27 mouse cellular contexts compared by ENCODE assay signal in the genomic region with DNA sequence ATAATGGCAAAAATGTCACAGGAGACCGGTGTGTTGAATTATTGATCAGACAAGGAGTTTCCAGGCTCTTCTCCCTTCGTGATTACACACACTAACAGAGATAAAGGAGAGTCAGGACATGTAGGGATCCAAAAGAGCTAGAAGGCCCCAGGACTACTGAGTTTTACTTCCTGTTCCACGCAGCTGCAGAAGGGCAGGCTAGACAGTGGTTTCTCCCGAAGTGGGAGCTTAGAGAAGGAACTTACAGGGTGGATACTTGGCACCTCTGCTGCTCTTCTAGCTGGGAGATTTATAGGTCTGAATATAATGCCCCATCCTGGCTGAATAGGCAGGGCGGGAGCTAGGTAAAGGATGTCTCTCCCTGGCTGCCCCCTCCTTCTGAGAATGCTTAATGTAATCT. TPM values are rescaled to one million over a fixed set of nuclear protein-coding genes. Genes with fewer than 3 reads are reported as not detected.
DNase-seq lines count a peak whose midpoint lies in the region; ATAC-seq and TF ChIP-seq lines count a peak whose summit lies in the region.
"Had no signal": no experiment of that assay in that cellular context is flagged by ENCODE, and none has a peak within 500 bp of the region (broad histone marks: within the 10 kb centered on the region; RNA-seq: fewer than 3 reads in every experiment).

No protein-coding gene starts in this region.

- no peak for TF ChIP-seq POLR2A in liver, adult 2 months (IDR thresholded peaks at IDR 0.05; ENCODE audit: extremely low read depth, insufficient read depth, low read length)
- TF ChIP-seq POLR2A in bone marrow macrophage, adult 2 months (IDR thresholded peaks at IDR 0.05; ENCODE audit: borderline replicate concordance, low read depth, low read length), result no peak

- no peaks in the 10 kb centered on the region for H3K79me2 ChIP-seq in liver, adult 2 months (ENCODE audit: control insufficient read depth, insufficient read depth, low read length)

- peak; percentile 17 to 41; a peak in 2 of 4 replicates for ATAC-seq in hematopoietic stem cell, adult 5-6 weeks (replicated peaks in 1 of 2; ENCODE audit: insufficient read depth in 1 of 2, low FRiP score in 2 of 2, low TSS enrichment in 1 of 2, low read depth in 1 of 2, poor library complexity in 2 of 2, severe bottlenecking in 2 of 2)
- ATAC-seq: forebrain, embryonic 15.5 days; midbrain, embryonic 13.5 days; Patski had no signal

- H3K9ac ChIP-seq in liver, adult 2 months (ENCODE audit: low read depth, low read length), result no peak overlapping the region
- H3K9ac ChIP-seq: forebrain, embryonic 15.5 days; hindbrain, embryonic 15.5 days; limb, embryonic 13.5 days; liver, embryonic 13.5 days; midbrain, embryonic 13.5 days had no signal

- no peaks in the 10 kb centered on the region; the same call in 1 of the 2 replicates for H3K36me3 ChIP-seq in liver, adult 2 months (ENCODE audit: control insufficient read depth, insufficient read depth, low read length)
- H3K36me3 ChIP-seq: forebrain, embryonic 15.5 days; hindbrain, embryonic 10.5 days; hindbrain, embryonic 15.5 days; limb, embryonic 13.5 days; liver, embryonic 13.5 days; midbrain, embryonic 13.5 days had no signal

- H3K27me3 ChIP-seq in liver, adult 2 months (ENCODE audit: control insufficient read depth, insufficient read depth, low read length), result no peaks in the 10 kb centered on the region
- H3K27me3 ChIP-seq: forebrain, embryonic 15.5 days; hindbrain, embryonic 15.5 days; limb, embryonic 13.5 days; liver, embryonic 13.5 days; megakaryocyte, embryonic 14.5 days; midbrain, embryonic 13.5 days; Patski had no signal

- peaks cover 8% of the 10 kb centered on the region for H3K4me1 ChIP-seq in liver, adult 2 months (ENCODE audit: control insufficient read depth, insufficient read depth, low read length)
- peaks cover 47% of the 10 kb centered on the region for H3K4me1 ChIP-seq in bone marrow macrophage, adult 2 months (ENCODE audit: control insufficient read depth, insufficient read depth, low read length)
- H3K4me1 ChIP-seq: forebrain, embryonic 15.5 days; hindbrain, embryonic 10.5 days; hindbrain, embryonic 15.5 days; limb, embryonic 13.5 days; liver, embryonic 13.5 days; megakaryocyte, embryonic 14.5 days; midbrain, embryonic 13.5 days had no signal

- peak; percentile 3 for DNase-seq in heart, adult 8-10 months (ENCODE audit: low spot score)
- DNase-seq in heart, postnatal 4 days, result no peak
- DNase-seq in liver, adult 2 months (ENCODE audit: extremely low read depth, low read depth, low spot score), result peak; percentile 14
- DNase-seq in liver, result no peak
- no peak for DNase-seq in adrenal gland, adult 18-20 months (ENCODE audit: low spot score in 2 of 2)
- DNase-seq in adrenal gland, adult 2 months, result no peak
- DNase-seq: adrenal gland, postnatal 25 days; cerebellum, adult 8-10 months; cerebellum, postnatal 25 days; gastrocnemius, adult 2 months; gastrocnemius, postnatal 36 days; kidney, adult 18-20 months; liver, embryonic 13.5 days; right cerebral cortex, postnatal 4 days; thymus, adult 2 months; thymus, postnatal 36 days had no signal

- 62% methylated on average over 5 of the region's 5 CpGs for WGBS in liver, adult 2 months

- H3K27ac ChIP-seq in liver, adult 2 months (replicated peaks; ENCODE audit: insufficient read depth, low read depth, low read length), result no peak overlapping the region
- peak overlapping the region; percentile 100 for H3K27ac ChIP-seq in bone marrow macrophage, adult 2 months (ENCODE audit: insufficient read depth, low read depth, low read length)
- H3K27ac ChIP-seq: forebrain, embryonic 15.5 days; gastrocnemius, adult 2 months; hindbrain, embryonic 10.5 days; hindbrain, embryonic 15.5 days; kidney, postnatal 0 days; left cerebral cortex, adult 2 months; limb, embryonic 13.5 days; liver, embryonic 13.5 days; midbrain, embryonic 13.5 days had no signal

- H3K4me3 ChIP-seq in liver, adult 2 months (ENCODE audit: insufficient read depth, low read depth, low read length), result no peak overlapping the region
- H3K4me3 ChIP-seq in bone marrow macrophage, adult 2 months (ENCODE audit: insufficient read depth, low read length), result no peak overlapping the region
- H3K4me3 ChIP-seq: forebrain, embryonic 15.5 days; gastrocnemius, adult 2 months; hindbrain, embryonic 10.5 days; hindbrain, embryonic 15.5 days; left cerebral cortex, adult 2 months; limb, embryonic 13.5 days; liver, embryonic 13.5 days; megakaryocyte, embryonic 14.5 days; midbrain, embryonic 13.5 days had no signal

- no peak for TF ChIP-seq CTCF in liver, adult 2 months (IDR thresholded peaks at IDR 0.05; ENCODE audit: low read depth, low read length)
- no peak for TF ChIP-seq CTCF in bone marrow macrophage, adult 2 months (IDR thresholded peaks at IDR 0.05; ENCODE audit: low read depth, low read length)

RNA-seq across cellular contexts. Expression of a gene that starts 57.1 kb away (rescaled TPM):
- total RNA-seq in heart, adult 8-10 months (2022), result 10 to 100 TPM; 14.6 to 25.6 (median 19.5) TPM
- total RNA-seq in heart, postnatal 4 days (2021), result 10 to 100 TPM; 18.9 to 19.4 TPM
- 60.2 and 73.8 TPM in 2 replicates for total RNA-seq in liver, adult 2 months (2014; rRNA removed)
- polyA plus RNA-seq in liver, adult 2 months (2012; rRNA removed), result 33.1 and 33.4 TPM in 2 replicates
- 50.4 and 80.4 TPM in 2 replicates for polyA plus RNA-seq in bone marrow macrophage, adult 2 months (2012; ENCODE audit: insufficient read depth, insufficient read length, missing spikeins)
- 8.2 and 60.7 TPM in 2 replicates for total RNA-seq in hematopoietic stem cell, adult 5-6 weeks (2017)
- 10 to 100 TPM; 28.8 to 29.8 TPM for total RNA-seq in adrenal gland, adult 18-20 months (2021)
- 10 to 100 TPM; 33.2 to 35.1 TPM for total RNA-seq in adrenal gland, adult 2 months (2021)
- polyA plus RNA-seq in adrenal gland, adult 2 months (2012; rRNA removed), result 1.5 and 1.8 TPM in 2 replicates

Comparison
In these comparisons a context has a peak if more than half of its experiments do, and no peak if none do; other contexts are left out.
1. DNase-seq: peak in heart, adult 8-10 months (single experiment) and liver, adult 2 months (single experiment); none in heart, postnatal 4 days (single experiment), liver (single experiment), adrenal gland, adult 18-20 months (0 of 2) and adrenal gland, adult 2 months (single experiment).